Mouse (Mus musculus) frontal cortex, adult 2 months (tissue): ENCODE measurements around the gene Atad5. TPM values are rescaled to one million over a fixed set of nuclear protein-coding genes. Genes with fewer than 3 reads are reported as not detected.
"Not testable (repeated sequence)": the region's sequence is repeated elsewhere in the genome, so short reads cannot be mapped to it uniquely, and the experiment has no call there.

Experiments used
- DNase-seq, 2 experiments: peaks; one replicate each; pipeline ENCODE4 v3.0.0; 2022; ENCODE audit warnings: low spot score in 1 of 2; ENCODE audit errors: extremely low spot score in 1 of 2
- polyA plus RNA-seq: library from polyadenylated mRNA; depleted of rRNA; stranded (reverse); fragments of >200 nt; gene quantifications from 2 replicates; pipeline ENCODE4 v1.2.3, GENCODE M21; 2012

Gene Atad5
- polyA plus RNA-seq, 1 experiment = 4.4 TPM

DNA sequence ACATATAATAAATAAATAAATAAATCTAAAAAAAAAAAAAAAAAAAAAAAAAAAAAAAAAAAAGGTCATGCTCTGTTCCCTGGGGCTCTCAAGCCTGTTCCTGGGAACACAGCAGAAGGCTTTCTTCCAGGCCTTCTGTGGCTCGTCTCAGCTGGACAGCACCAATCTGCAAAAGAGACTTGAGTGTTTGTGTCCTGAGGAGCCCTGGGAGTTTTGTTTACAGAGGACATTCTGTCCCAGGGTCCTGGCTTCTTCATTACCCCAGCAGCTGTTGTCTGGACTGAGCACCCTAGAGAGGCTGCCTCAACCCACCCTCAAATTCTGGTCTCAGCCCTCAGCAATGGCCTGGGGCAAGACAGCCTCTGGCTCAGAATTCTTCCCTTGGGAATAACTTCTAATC is 59.1 kb downstream of the Atad5 start:
- no peak for DNase-seq

DNA sequence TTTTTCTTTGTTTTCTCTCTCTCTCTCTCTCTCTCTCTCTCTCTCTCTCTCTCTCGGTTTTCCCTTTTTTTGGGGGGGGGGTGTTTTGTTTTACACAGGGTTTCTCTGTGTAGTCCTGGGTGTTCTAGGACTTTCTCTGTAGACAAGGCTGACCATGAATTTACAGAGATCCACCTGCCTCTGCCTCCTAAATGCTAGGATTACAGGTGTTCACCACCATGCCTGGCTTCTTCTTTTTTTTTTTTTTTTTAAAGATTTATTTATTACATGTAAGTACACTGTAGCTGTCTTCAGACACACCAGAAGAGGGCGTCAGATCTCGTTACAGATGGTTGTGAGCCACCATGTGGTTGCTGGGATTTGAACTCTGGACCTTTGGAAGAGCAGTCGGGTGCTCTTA is 59.8 kb downstream of the Atad5 start:
- DNase-seq = not testable (repeated sequence)

DNA sequence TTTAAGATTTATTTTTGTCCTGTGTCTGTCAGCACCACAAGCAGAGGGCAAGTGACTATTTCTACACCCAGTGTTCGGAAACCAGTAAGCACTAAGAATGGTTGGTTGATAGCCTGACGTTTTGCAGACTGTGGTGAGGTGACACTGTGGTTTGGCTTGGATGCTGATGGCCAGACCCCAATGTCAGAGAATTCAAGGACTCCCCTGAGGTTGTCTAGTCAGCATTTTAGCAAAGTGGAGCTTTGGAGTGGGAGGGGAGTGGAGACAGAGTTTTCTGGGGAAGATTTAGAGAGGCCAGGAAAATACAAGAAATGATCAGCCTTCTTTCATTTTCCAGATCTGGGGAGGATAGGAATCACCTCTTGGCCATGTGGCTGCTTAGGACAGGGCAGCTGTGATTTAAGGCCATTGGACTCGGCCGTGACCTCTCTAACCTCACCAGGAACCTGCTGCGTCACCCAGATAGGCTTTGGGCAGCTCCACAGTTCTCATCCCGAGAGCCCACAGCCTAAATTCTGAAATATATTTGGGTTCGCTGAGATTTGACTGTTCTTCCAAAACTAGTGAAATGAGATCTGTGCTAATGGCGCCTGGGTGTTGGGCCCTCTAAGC is 60.3 kb downstream of the Atad5 start:
- DNase-seq = no peak

DNA sequence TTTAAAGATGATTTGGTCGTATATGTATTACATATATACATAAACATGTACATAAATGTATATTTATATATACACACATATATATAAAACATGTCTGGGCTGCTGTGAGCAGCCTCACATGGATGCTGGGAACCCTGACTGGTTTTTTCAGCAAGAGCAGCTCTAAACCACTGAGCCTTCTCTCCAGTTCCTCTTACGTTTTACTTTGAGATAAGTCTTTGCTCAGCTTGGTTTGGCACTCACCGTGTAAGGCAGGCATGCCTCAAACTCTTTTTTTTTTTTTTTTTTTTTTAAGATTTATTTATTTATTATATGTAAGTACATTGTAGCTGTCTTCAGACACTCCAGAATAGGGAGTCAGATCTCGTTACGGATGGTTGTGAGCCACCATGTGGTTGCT is 61.4 kb downstream of the Atad5 start:
- DNase-seq = no peak

GRCm38 (mm10) chr11:80151541-80151940 is 62.3 kb downstream of the Atad5 start:
- no peak for DNase-seq

DNA sequence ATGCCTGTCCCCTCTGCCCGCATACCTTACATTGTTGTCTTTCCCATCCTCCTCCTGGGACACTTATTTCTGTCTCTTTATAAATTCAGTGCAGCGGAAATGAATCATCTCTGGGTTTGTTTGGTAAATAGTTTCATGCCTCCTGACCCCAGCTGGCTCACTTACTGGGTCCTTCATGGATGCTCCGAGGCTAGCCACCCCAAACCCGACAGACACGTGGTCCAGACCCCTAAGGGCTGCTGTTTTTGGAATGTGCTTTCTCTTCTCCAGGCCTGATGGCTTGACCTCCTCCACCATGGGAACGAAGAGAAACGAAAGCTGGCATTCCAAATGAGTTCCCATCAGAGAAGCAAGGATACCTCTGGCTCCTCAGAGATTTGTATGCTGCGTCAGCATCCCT is 63.2 kb downstream of the Atad5 start:
- no peak for DNase-seq

GRCm38 (mm10) chr11:80153857-80154495 is 64.8 kb downstream of the Atad5 start, which contains the start of gene Adap2:
Gene Adap2 (plus strand): TSS chr11:80154105.
- peak; percentile 41 to 59 for DNase-seq

GRCm38 (mm10) chr11:80154501-80154900 is 65.3 kb downstream of the Atad5 start:
- no peak for DNase-seq

DNA sequence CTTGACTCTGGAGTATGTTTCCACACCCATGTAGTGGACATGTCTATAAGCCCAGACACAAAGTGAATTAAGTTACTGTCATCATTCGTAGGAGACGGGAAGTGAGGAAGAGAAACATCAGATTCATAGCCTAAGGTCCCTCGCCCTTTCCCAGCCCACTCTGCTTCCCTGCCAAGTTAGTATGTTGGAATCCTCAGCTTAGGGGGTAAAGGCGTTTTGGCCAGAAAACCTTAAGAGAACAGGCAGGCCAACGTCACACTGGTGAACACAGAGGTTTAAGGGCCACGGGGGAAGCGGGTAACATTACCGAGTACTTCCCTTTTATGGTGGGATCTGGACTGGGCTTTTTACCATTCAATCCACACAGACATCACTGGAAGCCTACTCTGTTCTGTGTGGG is 66.3 kb downstream of the Atad5 start:
- DNase-seq = no peak

GRCm38 (mm10) chr11:80155961-80156360 is 66.8 kb downstream of the Atad5 start:
- DNase-seq = no peak

DNA sequence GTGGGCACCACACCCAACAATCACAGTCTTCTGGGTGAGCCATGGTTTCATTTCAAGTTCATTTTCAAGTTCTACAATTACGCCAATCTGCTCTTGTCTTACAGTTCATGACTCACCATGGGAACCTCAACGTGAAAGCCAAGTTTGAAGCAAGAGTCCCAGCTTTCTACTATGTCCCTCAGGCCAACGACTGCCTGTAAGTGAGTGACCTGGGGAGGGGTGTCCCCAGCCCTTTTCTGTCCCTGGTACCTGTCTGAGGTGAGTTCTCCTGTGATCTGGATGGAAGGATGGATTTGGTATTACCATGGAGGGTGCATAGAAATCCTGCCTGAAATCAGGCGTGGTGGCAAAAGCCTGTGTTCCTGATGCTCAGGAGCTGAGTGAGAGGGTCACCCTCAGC is 67.6 kb downstream of the Atad5 start:
- DNase-seq = no peak

DNA sequence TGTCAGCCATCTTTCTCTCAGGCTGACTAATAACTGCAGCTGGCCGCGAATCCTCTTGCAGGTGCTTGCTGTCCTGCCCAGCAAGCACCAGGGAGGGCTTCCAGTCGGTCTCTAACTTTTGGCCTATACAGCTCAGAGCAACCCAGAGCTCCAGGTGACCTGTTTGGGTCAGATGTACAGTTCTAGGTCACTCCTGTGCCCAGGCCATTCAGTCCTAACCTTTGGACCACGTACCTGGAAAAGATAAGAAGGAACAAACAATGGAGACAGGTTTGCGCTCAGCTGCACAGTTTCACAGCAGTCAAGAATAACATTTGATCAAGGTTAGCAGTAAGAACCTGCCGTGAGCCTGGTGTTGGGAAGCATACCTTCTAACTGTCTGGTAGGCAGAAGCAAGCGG is 69.8 kb downstream of the Atad5 start:
- DNase-seq = no peak

- no peak for DNase-seq
Observed at GRCm38 (mm10) chr11:80161041-80161440, 71.8 kb downstream of the Atad5 start.

DNA sequence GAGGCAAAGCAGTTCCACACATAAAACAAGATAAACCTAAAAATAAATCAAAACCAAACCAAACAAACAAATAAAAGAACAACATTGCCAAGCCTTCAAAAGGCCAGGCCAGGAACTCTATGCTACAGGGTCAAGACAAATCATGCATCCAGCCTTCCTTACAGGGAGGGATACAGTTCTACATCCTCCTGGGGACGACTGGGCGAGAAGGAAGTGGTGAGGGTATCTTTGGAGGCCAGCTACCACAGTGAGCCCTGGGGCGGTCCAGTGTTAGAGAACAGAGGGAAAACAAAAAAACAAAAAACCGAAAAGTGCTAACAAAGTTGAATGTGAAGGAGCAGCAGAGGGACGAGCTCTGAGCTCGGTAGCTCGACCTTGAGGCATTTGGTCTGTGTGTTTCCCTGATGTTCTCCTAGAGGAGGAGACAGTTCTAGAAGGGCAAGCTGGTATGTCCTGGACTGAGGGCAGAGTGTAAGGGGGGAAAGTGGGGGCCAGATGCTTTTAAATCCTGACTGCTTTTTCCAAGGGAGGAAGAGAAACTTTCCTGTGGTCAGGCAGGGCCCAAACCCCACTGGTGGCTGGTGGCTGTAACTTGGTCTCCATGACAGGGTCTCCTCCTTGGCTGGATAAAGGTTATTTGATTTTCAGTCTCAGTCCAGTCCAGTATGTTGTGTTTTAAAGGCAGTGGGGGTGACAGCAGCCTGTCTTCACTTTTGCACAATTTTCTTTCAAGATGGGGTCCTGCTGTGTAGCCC is 74.3 kb downstream of the Atad5 start:
- no peak for DNase-seq

DNA sequence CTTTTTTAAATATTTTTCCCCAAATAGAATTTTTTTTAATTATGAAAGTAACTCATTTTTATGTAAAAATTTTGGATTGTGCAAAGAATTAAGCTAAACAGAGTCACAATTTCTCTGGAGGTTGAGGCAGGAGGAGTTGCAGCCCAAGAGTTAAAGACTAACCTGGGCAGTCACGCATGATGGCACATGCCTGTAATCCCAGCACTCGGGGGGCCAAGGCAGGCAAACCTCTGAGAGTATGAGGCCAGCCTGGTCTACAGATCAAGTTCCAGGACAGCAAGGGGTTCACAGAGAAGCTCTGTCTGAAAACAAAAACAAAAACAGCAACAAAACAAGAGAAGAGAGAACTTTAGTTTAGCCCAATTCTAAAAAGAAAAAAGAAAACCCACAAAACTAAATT is 75.0 kb downstream of the Atad5 start:
- DNase-seq = no peak

- DNase-seq = no peak
Observed at GRCm38 (mm10) chr11:80168121-80168520, 78.9 kb downstream of the Atad5 start.

GRCm38 (mm10) chr11:80168611-80169249 is 79.5 kb downstream of the Atad5 start:
- no peak for DNase-seq

- DNase-seq = no peak
Observed at GRCm38 (mm10) chr11:80169629-80170028, 80.4 kb downstream of the Atad5 start.

- no peak for DNase-seq
Observed at GRCm38 (mm10) chr11:80170351-80170750, 81.2 kb downstream of the Atad5 start.

DNA sequence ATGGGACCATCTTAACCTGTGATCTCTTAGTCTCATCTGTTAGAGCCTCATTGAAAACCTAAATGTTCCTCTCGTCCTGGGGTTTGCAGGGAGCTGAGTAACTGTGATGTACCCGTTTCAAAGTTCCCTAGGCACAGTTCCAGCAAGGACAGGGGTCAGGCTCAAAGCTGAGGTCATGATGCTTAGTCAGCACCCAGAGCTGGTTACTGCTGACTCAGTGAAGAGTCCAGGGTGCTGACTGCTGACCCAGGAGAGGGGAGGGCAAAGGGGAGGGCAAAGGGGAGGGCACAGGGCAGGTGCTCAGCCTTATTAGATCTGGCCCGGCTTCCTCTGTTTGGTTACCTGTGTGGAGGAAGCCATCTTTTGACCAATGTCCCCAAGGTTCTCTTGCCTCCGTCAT is 82.7 kb downstream of the Atad5 start:
- DNase-seq = no peak

DNA sequence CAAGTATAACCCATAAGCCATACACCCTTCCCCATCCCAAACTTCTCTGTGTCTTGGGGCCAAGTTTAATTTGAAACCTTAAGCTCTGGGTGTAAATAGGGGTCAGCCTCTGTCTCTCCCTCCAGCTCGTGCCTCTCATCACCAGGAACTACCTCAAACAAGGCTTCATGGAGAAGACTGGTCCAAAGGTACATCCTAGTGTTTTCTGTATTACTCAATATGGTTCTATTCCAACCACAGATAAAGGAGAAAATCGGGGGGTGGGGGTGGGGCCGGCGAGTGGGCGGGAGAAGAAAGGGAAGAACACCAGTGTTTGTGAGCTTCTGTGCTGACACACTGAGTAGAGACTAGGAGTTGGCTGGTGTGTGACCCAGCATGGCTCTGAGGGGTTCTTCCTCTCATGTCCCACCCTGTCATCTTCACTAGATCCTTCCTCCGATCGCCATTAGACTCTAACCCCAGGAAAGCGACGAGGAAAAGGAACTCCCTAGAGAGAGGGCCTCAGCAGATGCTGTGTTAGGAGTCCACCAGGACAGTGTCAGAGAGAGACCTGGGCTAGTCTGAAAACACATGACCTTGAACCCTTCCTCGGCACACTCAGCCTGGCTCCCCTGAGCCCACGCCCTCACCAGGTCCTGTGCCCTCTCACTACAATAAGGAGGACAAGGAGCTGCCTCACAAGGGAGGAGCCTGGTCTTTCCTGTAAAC is 84.9 kb downstream of the Atad5 start:
- DNase-seq = no peak
